Mouse (Mus musculus) stomach, postnatal 0 days (tissue): ENCODE results near the gene Tpcn1.

ENCODE experiments used
- CTCF ChIP-seq: IDR thresholded peaks from 2 replicates; pipeline ENCODE4 v1.5.1; 2016; ENCODE audit warnings: antibody characterized with exemption, low read depth, mild to moderate bottlenecking, moderate library complexity
- EP300 ChIP-seq: optimal IDR thresholded peaks from 2 replicates; pipeline ENCODE3; 2016; ENCODE audit warnings: antibody characterized with exemption

DNA sequence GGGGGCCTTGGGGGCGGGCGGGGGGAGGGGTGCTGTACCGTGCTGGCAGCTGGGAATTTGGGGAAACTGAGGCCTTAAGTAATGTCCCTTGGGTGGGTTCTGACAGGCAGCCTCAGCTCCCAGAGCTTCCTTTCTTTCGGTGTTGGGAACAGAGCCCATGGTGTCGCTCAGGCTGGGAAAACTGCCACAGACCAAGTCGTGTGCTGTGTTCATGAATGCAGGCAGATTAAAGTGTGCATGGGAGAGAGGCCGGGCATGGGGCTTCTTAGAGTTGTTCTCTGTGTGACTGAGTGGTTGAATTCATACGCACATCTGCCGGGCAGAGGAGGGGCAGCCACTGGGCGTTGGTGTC is 33.3 kb upstream of the Tpcn1 start:
- TF ChIP-seq CTCF: no peak
- no peak for TF ChIP-seq EP300
